Comparison of ENCODE assay signal across 18 mouse cellular contexts in genomic region chr8:72835863-72836262, GRCm38 (mm10).
DNase-seq lines count a peak whose midpoint lies in the region; ATAC-seq and TF ChIP-seq lines count a peak whose summit lies in the region.
"Had no signal": no experiment of that assay in that cellular context is flagged by ENCODE, and none has a peak within 500 bp of the region (broad histone marks: within the 10 kb centered on the region; RNA-seq: fewer than 3 reads in every experiment).

No protein-coding gene starts in this region.

- DNase-seq in midbrain, postnatal 0 days (ENCODE audit: low spot score), result no peak
- DNase-seq in midbrain, embryonic 10.5 days (ENCODE audit: low spot score), result no peak
- DNase-seq in spleen, adult 18-20 months, result no peak
- DNase-seq: cerebellum, adult 9-11 months; embryo, embryonic 11 days had no signal

- ATAC-seq in intestine, embryonic 15.5 days, result peak; percentile 34; the same call in 1 of the 2 replicates
- no peak for ATAC-seq in intestine, postnatal 0 days
- ATAC-seq in midbrain, postnatal 0 days (ENCODE audit: low FRiP score), result peak; percentile 10; the same call in 1 of the 2 replicates
- peak; percentile 76 for ATAC-seq in common myeloid progenitor, adult 5-6 weeks (replicated peaks; ENCODE audit: low read depth, poor library complexity, severe bottlenecking)
- ATAC-seq in neutrophil, adult 5-6 weeks (ENCODE audit: extremely low read depth, insufficient number of reproducible peaks, low FRiP score, poor library complexity, severe bottlenecking), result peak; percentile 93
- ATAC-seq: inflammation-experienced regulatory T-cells, adult 6 months; midbrain, embryonic 16.5 days had no signal

- WGBS in intestine, embryonic 15.5 days, result 81% methylated on average over 4 of the region's 4 CpGs
- WGBS in intestine, postnatal 0 days, result 65% methylated on average over 4 of the region's 4 CpGs
- 90% methylated on average over 4 of the region's 4 CpGs for WGBS in midbrain, postnatal 0 days
- 84% methylated on average over 4 of the region's 4 CpGs for WGBS in midbrain, embryonic 10.5 days

- no peaks in the 10 kb centered on the region for H3K9me3 ChIP-seq in intestine, embryonic 15.5 days
- H3K9me3 ChIP-seq in intestine, postnatal 0 days (ENCODE audit: control insufficient read depth), result no peaks in the 10 kb centered on the region
- H3K9me3 ChIP-seq in midbrain, postnatal 0 days (ENCODE audit: low read length), result no peaks in the 10 kb centered on the region
- H3K9me3 ChIP-seq in midbrain, embryonic 10.5 days (replicated peaks), result no peaks in the 10 kb centered on the region
- H3K9me3 ChIP-seq: embryonic facial prominence, embryonic 15.5 days; forebrain, embryonic 10.5 days; G1E; heart, embryonic 13.5 days; hindbrain, embryonic 10.5 days; kidney, embryonic 15.5 days had no signal

- no peak overlapping the region for H3K4me3 ChIP-seq in intestine, embryonic 15.5 days (replicated peaks)
- H3K4me3 ChIP-seq in intestine, postnatal 0 days (ENCODE audit: low read depth, low read length), result no peak overlapping the region
- H3K4me3 ChIP-seq in midbrain, postnatal 0 days (ENCODE audit: low read depth, low read length), result no peak overlapping the region
- no peak overlapping the region for H3K4me3 ChIP-seq in midbrain, embryonic 10.5 days
- H3K4me3 ChIP-seq: embryonic facial prominence, embryonic 15.5 days; forebrain, embryonic 10.5 days; heart, embryonic 13.5 days; hindbrain, embryonic 10.5 days; kidney, embryonic 15.5 days had no signal

- no peak overlapping the region for H3K4me2 ChIP-seq in intestine, embryonic 15.5 days (replicated peaks)
- H3K4me2 ChIP-seq in intestine, postnatal 0 days (replicated peaks; ENCODE audit: low read depth), result no peak overlapping the region
- H3K4me2 ChIP-seq in midbrain, postnatal 0 days (ENCODE audit: low read depth, low read length, poor library complexity, severe bottlenecking), result no peak overlapping the region
- H3K4me2 ChIP-seq: embryonic facial prominence, embryonic 15.5 days; heart, embryonic 13.5 days; kidney, embryonic 15.5 days had no signal

- H3K36me3 ChIP-seq in intestine, embryonic 15.5 days, result 0 out of 2 replicates have a peak, but pooled peaks cover 4% of the 10 kb centered on the region
- no peaks in the 10 kb centered on the region for H3K36me3 ChIP-seq in intestine, postnatal 0 days (ENCODE audit: control insufficient read depth, insufficient read depth)
- H3K36me3 ChIP-seq in midbrain, postnatal 0 days (ENCODE audit: insufficient read depth, low read length), result peaks cover 26% of the 10 kb centered on the region
- peaks cover 9% of the 10 kb centered on the region; the same call in 1 of the 2 replicates for H3K36me3 ChIP-seq in midbrain, embryonic 10.5 days
- H3K36me3 ChIP-seq: G1E had no signal

- H3K9ac ChIP-seq in intestine, embryonic 15.5 days, result no peak overlapping the region
- H3K9ac ChIP-seq in intestine, postnatal 0 days (ENCODE audit: low read depth, low read length), result no peak overlapping the region
- no peak overlapping the region for H3K9ac ChIP-seq in midbrain, postnatal 0 days (replicated peaks; ENCODE audit: low read length, poor library complexity, severe bottlenecking)
- H3K9ac ChIP-seq: embryonic facial prominence, embryonic 15.5 days; heart, embryonic 13.5 days; kidney, embryonic 15.5 days had no signal

- no peaks in the 10 kb centered on the region for H3K27me3 ChIP-seq in intestine, embryonic 15.5 days (replicated peaks)
- H3K27me3 ChIP-seq in intestine, postnatal 0 days (replicated peaks; ENCODE audit: control insufficient read depth, insufficient read depth, low read length), result no peaks in the 10 kb centered on the region
- no peaks in the 10 kb centered on the region for H3K27me3 ChIP-seq in midbrain, postnatal 0 days (ENCODE audit: insufficient read depth, low read length)
- no peaks in the 10 kb centered on the region for H3K27me3 ChIP-seq in midbrain, embryonic 10.5 days (ENCODE audit: low read depth, poor library complexity, severe bottlenecking)
- H3K27me3 ChIP-seq: embryonic facial prominence, embryonic 15.5 days; heart, embryonic 13.5 days; kidney, embryonic 15.5 days had no signal

- no peak overlapping the region for H3K27ac ChIP-seq in intestine, embryonic 15.5 days
- no peak overlapping the region for H3K27ac ChIP-seq in intestine, postnatal 0 days (ENCODE audit: low read depth, low read length)
- no peak overlapping the region for H3K27ac ChIP-seq in midbrain, postnatal 0 days (ENCODE audit: low read depth, low read length)
- no peak overlapping the region for H3K27ac ChIP-seq in midbrain, embryonic 10.5 days (replicated peaks)
- H3K27ac ChIP-seq: embryonic facial prominence, embryonic 15.5 days; forebrain, embryonic 10.5 days; heart, embryonic 13.5 days; hindbrain, embryonic 10.5 days; kidney, embryonic 15.5 days; macrophage had no signal

- no peak for TF ChIP-seq CTCF in intestine, postnatal 0 days (IDR thresholded peaks at IDR 0.05; ENCODE audit: low read depth)
- no peak for TF ChIP-seq CTCF in midbrain, postnatal 0 days (IDR thresholded peaks at IDR 0.05)

- no peaks in the 10 kb centered on the region for H3K4me1 ChIP-seq in intestine, embryonic 15.5 days (replicated peaks)
- no peaks in the 10 kb centered on the region for H3K4me1 ChIP-seq in intestine, postnatal 0 days (replicated peaks; ENCODE audit: control insufficient read depth, insufficient read depth, low read length)
- no peaks in the 10 kb centered on the region for H3K4me1 ChIP-seq in midbrain, postnatal 0 days (ENCODE audit: insufficient read depth, low read length)
- H3K4me1 ChIP-seq in midbrain, embryonic 10.5 days, result no peaks in the 10 kb centered on the region
- H3K4me1 ChIP-seq: embryonic facial prominence, embryonic 15.5 days; forebrain, embryonic 10.5 days; hindbrain, embryonic 10.5 days; kidney, embryonic 15.5 days had no signal
